Mouse (Mus musculus) spleen, adult 18-20 months (tissue): ENCODE results near the gene Dennd2d.

Experiments
- DNase-seq, 2 experiments: peaks; one replicate each; pipeline ENCODE4 v3.0.0; 2022; ENCODE audit warnings: mixed read lengths in 2 of 2

Dennd2d gene

DNA sequence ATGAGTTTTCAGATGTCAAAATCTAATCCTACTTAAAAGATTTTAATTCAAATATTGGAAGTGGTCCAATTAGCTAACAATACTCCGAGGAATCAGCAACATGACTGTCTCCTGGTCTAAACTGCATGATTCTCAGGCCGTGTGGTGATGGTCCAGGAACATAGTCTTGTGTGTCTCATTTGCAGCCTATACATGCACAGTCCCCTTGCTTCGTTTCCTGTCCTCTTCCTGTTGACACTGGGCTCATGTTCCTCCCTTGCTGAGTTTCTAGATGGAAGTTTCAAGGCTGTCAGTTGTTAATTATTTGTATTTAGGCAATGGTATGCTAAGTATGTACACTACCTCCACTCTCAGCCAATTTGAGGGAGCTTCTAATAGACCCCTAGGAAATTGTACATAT lies 14.8 kb downstream of the Dennd2d start:
- DNase-seq, result no peak

- DNase-seq, result no peak
These were observed 18.3 kb downstream of the Dennd2d start for GRCm38 (mm10) chr3:106500510-106500909.

DNA sequence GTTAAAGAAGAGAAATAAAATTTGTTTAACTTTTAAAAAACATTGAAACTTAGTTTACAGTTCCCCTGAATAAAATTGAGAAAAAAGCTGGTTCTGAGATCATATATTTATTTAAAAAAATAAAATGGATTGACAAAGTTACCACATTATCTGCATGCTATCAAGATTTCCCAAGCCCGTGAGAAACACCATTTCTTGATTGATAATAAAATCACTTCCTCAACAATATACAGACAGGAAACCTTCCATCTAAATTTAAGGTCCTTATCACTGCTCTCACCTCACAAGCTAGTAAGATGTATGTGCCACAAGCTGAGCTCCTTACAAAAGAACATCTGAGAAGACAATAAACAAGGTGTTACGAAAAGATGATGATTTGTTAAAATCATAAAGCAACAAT lies 20.7 kb downstream of the Dennd2d start:
- no peak for DNase-seq

DNA sequence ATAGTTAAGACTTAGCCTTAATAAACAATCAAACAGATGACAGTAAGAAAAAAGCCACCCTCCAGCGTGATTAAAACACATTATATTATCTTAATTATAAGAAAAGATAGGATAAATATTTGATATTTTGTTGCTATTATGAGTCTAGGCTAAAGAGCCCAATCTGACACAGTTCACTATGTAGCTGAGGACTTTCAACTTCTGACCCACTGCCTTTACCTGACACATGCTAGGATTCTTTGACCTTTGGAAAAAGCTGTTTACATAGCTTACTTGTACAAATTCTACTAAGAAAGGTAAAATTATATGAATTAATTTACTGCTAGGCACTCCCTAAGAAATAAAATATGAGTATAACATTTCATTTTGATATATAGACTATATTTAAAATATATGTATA lies 28.5 kb downstream of the Dennd2d start:
- no peak for DNase-seq

DNA sequence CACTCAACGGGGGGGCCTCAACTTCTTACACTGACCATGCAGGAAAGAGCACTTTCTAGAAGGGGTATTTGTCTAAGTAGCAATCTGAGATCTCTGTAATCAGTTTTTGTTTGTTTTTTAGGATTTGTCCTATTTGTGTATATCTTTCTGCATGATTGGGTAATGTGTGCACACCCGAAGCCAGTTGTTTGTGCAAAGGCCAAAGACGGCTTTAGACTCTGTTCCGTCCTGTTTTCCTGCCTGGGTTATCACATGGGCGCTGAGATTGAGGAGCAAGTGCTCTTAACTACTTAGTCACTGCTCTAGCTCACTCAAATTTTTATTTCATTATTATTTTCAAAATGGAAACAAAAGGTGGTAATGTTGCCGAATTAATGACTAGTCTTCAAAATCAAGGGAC lies 32.8 kb downstream of the Dennd2d start:
- no peak for DNase-seq

- DNase-seq, result no peak
These were observed 40.5 kb downstream of the Dennd2d start for GRCm38 (mm10) chr3:106522730-106523129.

GRCm38 (mm10) chr3:106526411-106526810 lies 44.2 kb downstream of the Dennd2d start:
- DNase-seq, result no peak

- no peak for DNase-seq
These were observed 45.8 kb downstream of the Dennd2d start for GRCm38 (mm10) chr3:106528032-106528431.

DNA sequence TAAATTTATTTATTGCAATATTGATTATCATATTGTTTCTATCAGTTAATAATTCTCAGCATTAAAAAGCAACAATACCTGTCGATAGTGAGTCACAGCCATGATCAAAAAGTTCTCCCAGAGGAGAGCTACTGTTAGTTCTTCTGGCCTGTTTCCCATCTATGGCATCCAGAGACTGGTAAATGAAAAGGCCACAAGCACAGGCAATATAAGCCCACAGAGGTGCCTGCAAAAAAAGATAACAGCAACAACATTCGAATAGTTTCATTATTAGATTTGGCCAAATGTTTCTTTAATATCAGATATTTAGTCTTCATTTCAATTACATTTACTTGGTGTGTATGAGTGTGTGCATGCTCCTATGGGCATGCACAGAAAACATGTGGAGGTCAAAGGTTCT lies 51.1 kb downstream of the Dennd2d start:
- no peak for DNase-seq

GRCm38 (mm10) chr3:106544721-106545316 lies 62.6 kb downstream of the Dennd2d start:
- no peak for DNase-seq

DNA sequence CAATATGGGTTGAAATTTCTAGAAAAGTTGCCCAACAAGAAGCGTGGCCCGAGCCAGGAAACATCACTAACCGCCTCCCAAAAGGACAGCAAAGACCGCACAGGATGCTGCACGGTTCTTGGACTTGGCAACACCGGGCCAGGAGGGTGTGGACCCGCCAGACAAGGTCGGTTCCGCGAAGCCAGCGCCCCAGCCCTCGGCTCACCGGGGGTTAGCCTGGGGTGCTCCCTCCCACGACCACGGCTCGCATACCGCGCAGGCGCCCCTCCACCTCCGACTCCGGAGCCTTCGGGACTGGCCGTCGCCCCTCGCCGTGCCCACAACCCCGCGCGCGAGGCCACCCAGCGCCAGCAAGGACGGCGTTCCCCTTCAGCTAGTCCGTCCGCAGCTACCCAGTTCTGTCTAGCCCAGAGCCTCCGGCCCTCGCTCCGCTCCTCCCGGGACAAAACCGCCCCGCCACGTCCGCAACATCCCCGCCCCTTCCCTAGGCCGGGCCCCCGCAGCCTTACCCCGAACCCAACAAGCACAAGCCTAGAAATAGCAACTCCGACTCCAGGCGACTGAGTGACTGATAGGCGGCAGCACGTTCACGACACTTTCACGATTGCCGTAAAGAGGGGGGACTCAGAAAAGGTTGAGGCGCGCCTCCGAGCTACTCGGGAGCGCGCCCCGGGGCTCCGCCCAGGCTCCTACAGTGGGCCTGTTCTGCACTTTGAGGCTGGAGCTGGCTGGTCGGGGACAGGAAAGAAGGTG lies 65.1 kb downstream of the Dennd2d start, which contains the start of the genes Dram2 and Cept1:
Gene Dram2 (plus strand): TSS at position 628 of the 753 bp plus-strand sequence.
Gene Cept1 (minus strand): TSS at position 632 of the 753 bp plus-strand sequence.
- peak; percentile 82 to 89 for DNase-seq

GRCm38 (mm10) chr3:106547924-106548539 lies 65.8 kb downstream of the Dennd2d start:
- no peak for DNase-seq

- DNase-seq, result no peak
These were observed 66.8 kb downstream of the Dennd2d start for GRCm38 (mm10) chr3:106548971-106549370.
